Mouse (Mus musculus): Measurements from ENCODE around the gene Fndc3a. TPM values are rescaled to one million over a fixed set of nuclear protein-coding genes. Genes with fewer than 3 reads are reported as not detected.
A peak's percentile ranks its signal among the peaks of the same experiment; 100 is the strongest.

The Fndc3a gene
- polyA plus RNA-seq, 1 experiment from 2014 or later, result 30.2 TPM

GRCm38 (mm10) chr14:72598976-72599740 is 110.6 kb downstream of the Fndc3a start:
- no peak for TF ChIP-seq CTCF (IDR thresholded peaks at IDR 0.05; ENCODE audit: low read depth)
- no peaks in the 10 kb centered on the region for H3K4me1 ChIP-seq (ENCODE audit: insufficient read depth)
- no peaks in the 10 kb centered on the region for H3K9me3 ChIP-seq (ENCODE audit: low read depth, low read length)
- H3K27me3 ChIP-seq (ENCODE audit: insufficient read depth, low read length), result no peaks in the 10 kb centered on the region
- H3K4me3 ChIP-seq (ENCODE audit: low read depth, low read length), result no peak overlapping the region
- peaks cover 24% of the 10 kb centered on the region; the same call in 1 of the 2 replicates for H3K36me3 ChIP-seq (ENCODE audit: insufficient read depth)
- ATAC-seq (ENCODE audit: insufficient read depth), result no peak
- H3K4me2 ChIP-seq, result no peak overlapping the region
- no peak overlapping the region for H3K9ac ChIP-seq
- DNase-seq, result no peak
- 91% methylated on average over 7 of the region's 7 CpGs for WGBS
- no peak overlapping the region for H3K27ac ChIP-seq (ENCODE audit: low read depth)

- H3K4me1 ChIP-seq (ENCODE audit: insufficient read depth), result no peaks in the 10 kb centered on the region
- no peak overlapping the region for H3K4me3 ChIP-seq (ENCODE audit: low read depth, low read length)
- no peak for TF ChIP-seq CTCF (IDR thresholded peaks at IDR 0.05; ENCODE audit: low read depth)
- H3K27me3 ChIP-seq (ENCODE audit: insufficient read depth, low read length), result no peaks in the 10 kb centered on the region
- no peak overlapping the region for H3K27ac ChIP-seq (ENCODE audit: low read depth)
- no peaks in the 10 kb centered on the region for H3K9me3 ChIP-seq (ENCODE audit: low read depth, low read length)
- no peak overlapping the region for H3K4me2 ChIP-seq
- WGBS, result 96% methylated on average over 7 of the region's 7 CpGs
- H3K36me3 ChIP-seq (ENCODE audit: insufficient read depth), result peaks cover 36% of the 10 kb centered on the region; the same call in 1 of the 2 replicates
- ATAC-seq (ENCODE audit: insufficient read depth) (no peak), DNase-seq (peak; percentile 42)
- no peak overlapping the region for H3K9ac ChIP-seq
Observed at GRCm38 (mm10) chr14:72594191-72594590, 115.6 kb downstream of the Fndc3a start.

- no peak for TF ChIP-seq CTCF (IDR thresholded peaks at IDR 0.05; ENCODE audit: low read depth)
- Histone ChIP-seq H3K4me1 (ENCODE audit: insufficient read depth) (no peaks in the 10 kb centered on the region), H3K9me3 (ENCODE audit: low read depth, low read length) (no peaks in the 10 kb centered on the region), H3K4me3 (ENCODE audit: low read depth, low read length) (no peak overlapping the region), H3K27ac (ENCODE audit: low read depth) (no peak overlapping the region), H3K9ac (no peak overlapping the region), H3K36me3 (ENCODE audit: insufficient read depth) (peaks cover 29% of the 10 kb centered on the region; the same call in 1 of the 2 replicates), H3K27me3 (ENCODE audit: insufficient read depth, low read length) (no peaks in the 10 kb centered on the region), H3K4me2 (no peak overlapping the region)
- ATAC-seq (ENCODE audit: insufficient read depth) (no peak), DNase-seq (no peak)
- 94% methylated on average over 4 of the region's 4 CpGs for WGBS
Observed at GRCm38 (mm10) chr14:72589415-72589814, 120.4 kb downstream of the Fndc3a start.

GRCm38 (mm10) chr14:72582979-72583378 is 126.8 kb downstream of the Fndc3a start:
- Histone ChIP-seq H3K36me3 (ENCODE audit: insufficient read depth) (peaks cover 24% of the 10 kb centered on the region; the same call in 1 of the 2 replicates), H3K4me3 (ENCODE audit: low read depth, low read length) (no peak overlapping the region), H3K4me1 (ENCODE audit: insufficient read depth) (no peaks in the 10 kb centered on the region), H3K27ac (ENCODE audit: low read depth) (no peak overlapping the region), H3K9ac (no peak overlapping the region), H3K4me2 (no peak overlapping the region), H3K9me3 (ENCODE audit: low read depth, low read length) (no peaks in the 10 kb centered on the region), H3K27me3 (ENCODE audit: insufficient read depth, low read length) (no peaks in the 10 kb centered on the region)
- TF ChIP-seq CTCF (IDR thresholded peaks at IDR 0.05; ENCODE audit: low read depth), result no peak
- WGBS, result 90% methylated on average over 6 of the region's 6 CpGs
- no peak for ATAC-seq (ENCODE audit: insufficient read depth)
- DNase-seq, result no peak

- H3K27me3 ChIP-seq (ENCODE audit: insufficient read depth, low read length), result no peaks in the 10 kb centered on the region
- ATAC-seq (ENCODE audit: insufficient read depth) (no peak), DNase-seq (no peak)
- H3K4me1 ChIP-seq (ENCODE audit: insufficient read depth), result no peaks in the 10 kb centered on the region
- H3K36me3 ChIP-seq (ENCODE audit: insufficient read depth), result peaks cover 24% of the 10 kb centered on the region; the same call in 1 of the 2 replicates
- no peak for TF ChIP-seq CTCF (IDR thresholded peaks at IDR 0.05; ENCODE audit: low read depth)
- H3K9me3 ChIP-seq (ENCODE audit: low read depth, low read length), result no peaks in the 10 kb centered on the region
- H3K4me3 ChIP-seq (ENCODE audit: low read depth, low read length), result no peak overlapping the region
- no peak overlapping the region for H3K27ac ChIP-seq (ENCODE audit: low read depth)
- H3K4me2 ChIP-seq, result no peak overlapping the region
- H3K9ac ChIP-seq, result no peak overlapping the region
- WGBS, result 92% methylated on average over 3 of the region's 3 CpGs
Observed at GRCm38 (mm10) chr14:72580991-72581390, 128.8 kb downstream of the Fndc3a start.

- no peak overlapping the region for H3K4me2 ChIP-seq
- H3K9ac ChIP-seq, result no peak overlapping the region
- no peak overlapping the region for H3K27ac ChIP-seq (ENCODE audit: low read depth)
- ATAC-seq (ENCODE audit: insufficient read depth) (no peak), DNase-seq (no peak)
- H3K9me3 ChIP-seq (ENCODE audit: low read depth, low read length), result no peaks in the 10 kb centered on the region
- WGBS, result 89% methylated on average over 3 of the region's 3 CpGs
- 0 out of 2 replicates have a peak, but pooled peaks have one; percentile 9 for TF ChIP-seq CTCF (IDR thresholded peaks at IDR 0.05; ENCODE audit: low read depth)
- no peak overlapping the region for H3K4me3 ChIP-seq (ENCODE audit: low read depth, low read length)
- H3K27me3 ChIP-seq (ENCODE audit: insufficient read depth, low read length), result no peaks in the 10 kb centered on the region
- H3K36me3 ChIP-seq (ENCODE audit: insufficient read depth), result peaks cover 41% of the 10 kb centered on the region
- H3K4me1 ChIP-seq (ENCODE audit: insufficient read depth), result no peaks in the 10 kb centered on the region
Observed at GRCm38 (mm10) chr14:72576283-72576682, 133.5 kb downstream of the Fndc3a start.

GRCm38 (mm10) chr14:72563941-72564340 is 145.9 kb downstream of the Fndc3a start:
- no peak overlapping the region for H3K4me3 ChIP-seq (ENCODE audit: low read depth, low read length)
- no peak for ATAC-seq (ENCODE audit: insufficient read depth)
- no peaks in the 10 kb centered on the region for H3K4me1 ChIP-seq (ENCODE audit: insufficient read depth)
- WGBS, result 78% methylated on average over 1 of the region's 1 CpGs
- H3K4me2 ChIP-seq, result no peak overlapping the region
- DNase-seq, result peak; percentile 8
- no peak overlapping the region for H3K9ac ChIP-seq
- H3K27ac ChIP-seq (ENCODE audit: low read depth), result no peak overlapping the region
- TF ChIP-seq CTCF (IDR thresholded peaks at IDR 0.05; ENCODE audit: low read depth), result no peak
- H3K36me3 ChIP-seq (ENCODE audit: insufficient read depth), result peaks cover 56% of the 10 kb centered on the region
- no peaks in the 10 kb centered on the region for H3K27me3 ChIP-seq (ENCODE audit: insufficient read depth, low read length)
- no peaks in the 10 kb centered on the region for H3K9me3 ChIP-seq (ENCODE audit: low read depth, low read length)

All from lung, embryonic 14.5 days (tissue).